Mouse (Mus musculus): ENCODE measurements around the gene Kdelr3.

The Kdelr3 gene

DNA sequence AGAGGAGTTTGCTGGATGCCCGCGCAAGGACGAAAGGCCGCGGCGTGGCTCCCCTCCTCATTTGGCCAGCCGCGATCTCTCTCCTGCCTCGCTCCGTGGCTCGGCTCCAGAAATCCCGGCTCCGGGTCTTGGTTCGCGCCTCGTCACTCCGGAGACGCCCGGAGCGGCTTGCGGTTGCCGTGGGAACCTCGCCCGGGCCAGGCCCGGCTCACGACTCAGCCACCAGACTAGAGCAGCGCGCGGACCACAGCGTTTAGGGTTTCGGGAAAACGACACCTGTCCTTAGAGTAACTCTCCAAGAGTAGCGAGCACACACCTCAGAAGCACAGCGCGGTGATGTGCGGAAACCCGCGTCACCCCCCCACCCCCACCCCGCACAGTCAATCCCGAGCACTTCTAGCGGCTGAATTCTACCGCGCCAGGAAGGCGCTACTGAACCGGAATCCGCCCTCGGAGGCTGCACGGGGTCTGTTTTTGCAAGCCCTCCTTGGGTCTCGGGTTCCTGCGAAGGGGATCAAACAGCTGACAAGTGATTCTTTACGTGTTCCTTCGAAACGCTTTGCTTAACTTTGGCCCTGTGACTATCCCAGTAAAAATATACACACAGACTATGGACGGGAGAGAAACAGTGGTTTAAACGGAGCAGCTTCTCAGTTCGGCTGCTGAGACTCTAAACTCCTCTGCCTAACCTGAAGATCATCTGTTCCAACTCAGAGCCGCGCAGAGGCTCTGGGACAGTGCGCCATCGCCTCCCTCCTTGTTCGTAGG, 4.5 kb upstream of the Kdelr3 start:
- DNase-seq = peak; percentile 59

- no peak for DNase-seq
Observed at GRCm38 (mm10) chr15:79513940-79514339, 2.3 kb upstream of the Kdelr3 start.

GRCm38 (mm10) chr15:79517710-79518109, 1.5 kb downstream of the Kdelr3 start:
- DNase-seq = no peak

GRCm38 (mm10) chr15:79518571-79518970, 2.4 kb downstream of the Kdelr3 start:
- DNase-seq = no peak

DNA sequence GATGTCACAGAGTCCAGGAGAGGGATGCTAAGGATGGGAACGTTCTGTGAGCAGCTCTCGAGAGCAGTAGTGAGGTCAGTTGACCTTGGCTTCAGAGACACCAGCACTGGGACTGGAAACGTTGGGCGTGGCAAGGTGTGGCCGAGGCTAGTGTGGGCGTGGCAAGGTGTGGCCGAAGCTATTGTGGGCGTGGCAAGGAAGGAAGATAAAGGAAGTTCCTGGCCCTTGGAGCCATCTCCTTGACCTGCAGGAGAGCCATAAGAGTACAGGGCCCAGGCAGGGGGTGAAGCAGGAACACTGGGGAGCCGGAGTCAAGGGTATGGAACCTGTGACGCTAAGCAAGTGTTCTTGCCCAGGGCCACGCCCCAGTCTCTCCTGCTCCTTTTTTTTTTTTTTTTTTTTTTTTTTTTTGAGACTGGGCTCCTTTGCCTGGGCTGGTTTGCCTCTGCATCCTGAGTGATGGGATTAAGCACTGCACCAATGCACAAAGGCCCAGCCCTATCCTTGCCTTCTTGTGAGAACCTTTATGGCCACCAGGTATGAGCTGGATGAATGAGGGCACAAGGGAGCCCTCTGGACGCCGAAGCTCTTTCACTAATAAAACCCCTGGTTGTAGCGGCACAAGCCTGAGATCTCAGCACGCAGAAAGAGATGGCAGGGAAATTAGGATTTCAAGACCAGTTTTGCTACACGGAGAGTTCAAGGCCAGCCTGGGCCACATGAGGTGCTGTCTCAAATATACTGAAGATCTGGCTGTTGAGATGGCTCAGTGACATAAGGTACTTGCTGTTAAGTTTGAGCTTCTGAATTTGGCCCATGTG, 3.4 kb downstream of the Kdelr3 start:
- DNase-seq = no peak

DNA sequence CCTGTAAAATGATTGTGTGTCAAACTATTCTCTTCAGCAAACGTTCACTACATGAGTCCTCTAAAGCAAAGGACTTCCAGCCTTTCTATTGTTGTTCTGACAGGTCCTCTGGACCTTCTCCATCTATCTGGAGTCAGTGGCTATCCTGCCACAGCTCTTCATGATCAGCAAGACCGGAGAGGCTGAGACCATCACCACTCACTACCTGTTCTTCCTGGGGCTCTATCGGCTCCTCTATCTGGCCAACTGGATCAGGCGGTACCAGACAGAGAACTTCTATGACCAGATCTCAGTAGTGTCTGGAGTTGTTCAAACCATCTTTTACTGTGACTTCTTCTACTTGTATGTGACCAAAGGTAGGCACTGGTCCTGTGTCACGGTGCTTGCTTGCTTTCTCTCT, 9.4 kb downstream of the Kdelr3 start:
- no peak for DNase-seq

GRCm38 (mm10) chr15:79525979-79526768, 10.0 kb downstream of the Kdelr3 start:
- DNase-seq = no peak

DNA sequence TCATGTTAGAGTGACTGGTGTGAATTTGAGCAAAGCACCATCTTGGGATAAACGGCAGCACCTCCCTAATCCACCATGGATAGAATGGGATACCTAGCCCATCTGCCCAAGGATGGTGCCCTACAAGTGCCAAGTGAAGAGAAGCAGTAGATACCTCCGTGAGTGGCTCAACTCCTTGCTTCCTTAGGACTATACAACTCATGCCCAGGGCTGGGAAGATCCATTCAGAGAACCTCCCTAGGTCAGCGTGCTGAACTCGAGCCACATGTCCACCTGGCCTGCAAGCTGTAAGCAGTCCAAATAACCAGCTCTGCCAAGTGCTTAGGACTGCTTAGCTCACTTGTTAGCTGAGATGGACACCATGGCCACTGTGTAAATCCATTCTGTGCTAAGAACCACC, 11.0 kb downstream of the Kdelr3 start:
- peak; percentile 48 for DNase-seq

GRCm38 (mm10) chr15:79527991-79528639, 11.9 kb downstream of the Kdelr3 start:
- no peak for DNase-seq

DNA sequence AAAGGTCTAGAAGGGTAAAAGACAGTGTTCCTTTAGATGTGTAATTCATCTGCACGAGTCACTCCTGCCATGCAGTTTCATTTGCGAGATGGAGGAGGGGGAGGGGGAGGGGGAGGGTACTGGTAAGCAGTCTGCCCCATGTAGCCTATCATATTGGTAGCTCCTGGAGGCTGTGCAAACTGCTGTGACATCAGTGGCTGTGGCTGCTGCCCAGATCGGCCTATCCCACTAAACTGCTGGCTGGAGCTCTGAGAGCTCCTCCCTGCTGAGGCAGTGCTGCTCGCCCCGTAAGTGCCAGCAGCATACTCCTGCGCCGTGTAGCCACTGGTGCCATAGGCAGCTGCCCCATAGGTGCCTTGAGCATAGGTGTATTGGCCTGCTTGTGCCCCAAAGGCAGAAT, 13.7 kb downstream of the Kdelr3 start:
- no peak for DNase-seq

- no peak for DNase-seq
Observed at GRCm38 (mm10) chr15:79533796-79534195, 17.6 kb downstream of the Kdelr3 start.

- no peak for DNase-seq
Observed at GRCm38 (mm10) chr15:79543968-79544367, 27.8 kb downstream of the Kdelr3 start.

DNA sequence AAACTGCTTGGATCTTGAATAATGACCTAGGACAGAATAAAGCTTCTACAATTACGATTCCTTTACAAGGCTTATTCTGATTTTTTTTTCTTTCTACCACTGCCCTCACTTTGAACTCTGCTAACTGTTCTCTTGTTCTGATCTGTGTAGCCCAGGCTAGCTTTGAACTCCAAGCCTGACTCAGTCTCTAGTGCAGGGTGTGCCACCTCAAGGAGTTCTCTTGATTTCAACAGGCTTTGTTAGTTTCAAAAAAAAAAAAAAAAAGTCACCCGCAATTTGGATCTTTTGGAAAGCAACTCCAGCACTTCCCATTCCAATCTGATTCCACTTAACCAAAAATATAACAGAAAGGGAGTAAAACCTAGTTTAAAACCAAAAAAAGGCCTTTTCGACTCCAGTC, 29.3 kb downstream of the Kdelr3 start:
- DNase-seq = no peak

- no peak for DNase-seq
Observed at GRCm38 (mm10) chr15:79545921-79546399, 29.7 kb downstream of the Kdelr3 start.

DNA sequence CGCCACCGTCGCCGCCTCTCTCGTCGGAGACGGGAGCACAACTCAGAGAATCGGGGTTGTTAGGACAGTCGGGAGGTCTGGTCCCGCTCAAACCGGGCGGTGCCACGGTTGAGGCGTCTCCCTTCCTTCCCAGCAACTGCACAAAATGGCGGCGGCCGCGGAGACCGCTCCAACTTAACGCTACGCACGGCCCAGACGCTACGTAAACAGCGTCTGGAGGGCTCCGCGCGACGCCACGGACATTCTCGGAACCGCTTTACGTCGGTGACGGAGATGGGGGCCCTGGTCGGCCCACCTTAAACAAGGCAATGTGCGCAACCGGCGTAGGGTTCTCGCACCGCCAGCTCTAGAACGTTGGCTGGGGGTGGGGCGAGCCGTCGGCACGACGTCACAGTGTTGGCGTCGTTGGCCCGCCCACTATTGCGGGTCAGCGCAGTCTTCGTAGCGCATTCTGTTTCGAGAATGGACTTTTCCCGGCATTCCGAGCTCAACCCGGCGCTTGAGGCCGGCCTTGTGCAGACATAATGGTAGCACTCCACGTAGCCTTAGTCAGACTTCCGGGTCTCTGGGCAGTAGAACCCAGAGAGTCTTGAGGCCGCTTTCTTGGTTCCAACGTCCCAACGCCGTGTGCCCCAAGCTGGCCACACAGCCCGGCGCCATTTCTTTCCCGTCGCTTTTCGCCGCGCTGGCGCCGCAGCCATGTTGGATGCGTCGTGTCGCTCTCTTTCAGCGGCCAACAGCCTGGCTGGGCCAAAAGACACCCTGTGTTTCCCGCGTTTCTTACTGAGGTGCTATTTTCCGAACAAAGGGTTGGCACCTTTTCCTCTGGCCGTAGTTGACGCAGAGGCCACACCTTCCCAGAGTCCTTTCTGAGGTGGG, 30.4 kb downstream of the Kdelr3 start, which contains the start of gene Ddx17:
TSS of gene Ddx17 (minus strand) at position 332 of the 879 bp plus-strand sequence.
- peak; percentile 99 for DNase-seq

GRCm38 (mm10) chr15:79547289-79547820, 31.1 kb downstream of the Kdelr3 start:
- DNase-seq = no peak

- DNase-seq = no peak
Observed at GRCm38 (mm10) chr15:79548226-79548625, 32.0 kb downstream of the Kdelr3 start.

DNA sequence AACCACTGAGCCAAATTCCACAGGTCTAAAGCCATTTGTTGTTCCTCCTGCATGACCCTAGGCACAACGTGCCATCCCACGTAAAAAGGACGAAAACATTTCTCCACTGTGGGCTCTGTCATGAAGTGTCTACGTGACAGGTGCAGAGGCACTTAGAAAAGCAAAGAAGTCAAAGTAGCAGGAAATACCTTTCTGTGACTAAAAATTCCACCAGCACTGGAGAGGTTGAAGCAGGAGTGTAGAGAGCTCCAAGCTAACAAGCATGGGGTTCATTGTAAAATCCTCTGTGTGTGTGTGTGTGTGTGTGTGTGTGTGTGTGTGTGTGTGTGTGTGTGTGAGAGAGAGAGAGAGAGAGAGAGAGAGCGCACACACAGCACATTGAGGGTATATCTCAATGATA, 36.4 kb downstream of the Kdelr3 start:
- DNase-seq = no peak

GRCm38 (mm10) chr15:79559649-79560048, 43.4 kb downstream of the Kdelr3 start:
- DNase-seq = no peak

GRCm38 (mm10) chr15:79562417-79562816, 46.2 kb downstream of the Kdelr3 start:
- DNase-seq = no peak

DNA sequence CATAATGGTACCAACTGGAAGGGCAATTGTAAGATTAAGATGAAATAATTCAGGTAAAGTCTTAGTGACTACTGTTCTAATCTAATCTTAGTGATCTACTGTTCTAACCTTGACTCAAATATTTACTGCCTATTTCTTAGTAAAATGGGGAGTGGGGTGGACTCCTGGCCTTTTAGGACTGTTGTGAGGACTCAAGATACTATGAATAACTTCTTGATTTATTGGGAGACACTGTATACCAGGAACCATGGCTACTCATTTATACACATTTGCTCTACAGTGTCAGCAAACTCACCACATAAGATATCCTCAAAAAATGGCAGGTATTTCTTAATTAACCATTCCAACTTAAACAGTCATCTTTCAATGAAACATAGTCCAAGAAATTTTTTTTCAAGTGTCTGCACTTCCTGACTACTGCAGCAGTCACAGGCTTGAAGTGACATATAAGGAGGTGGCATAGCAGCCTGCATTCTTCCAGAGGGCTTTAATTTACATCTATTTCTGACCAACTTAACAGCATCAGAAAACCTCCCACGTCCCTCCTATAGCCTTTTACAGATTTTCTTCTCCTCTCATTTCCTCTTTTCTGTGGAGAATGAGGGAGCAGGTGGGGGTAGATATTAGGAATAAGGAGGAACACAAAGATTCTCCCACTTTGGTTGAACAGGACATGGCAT, 59.5 kb downstream of the Kdelr3 start:
- no peak for DNase-seq
